Mouse (Mus musculus) CD4-positive naive resting alpha-beta T cell, adult 76 days (primary cell): ENCODE results near the gene Prlr. TPM values are rescaled to one million over a fixed set of nuclear protein-coding genes. Genes with fewer than 3 reads are reported as not detected.

Source experiments
- total RNA-seq: library from RNA; stranded (reverse); gene quantifications from one replicate; pipeline ENCODE4 v1.2.4, GENCODE M21; 2023

The Prlr gene
- total RNA-seq, result 1.2 TPM

GRCm38 (mm10) chr15:10177083-10177482 is at the start of gene Prlr:
Prlr (plus strand) TSS chr15:10177238.

GRCm38 (mm10) chr15:10325080-10325479 is 148.0 kb downstream of the Prlr start, which contains the start of gene Gm21973:
Gm21973 (plus strand) TSS chr15:10325380.

GRCm38 (mm10) chr15:10358039-10358948 is 181.3 kb downstream of the Prlr start, which contains the start of gene Agxt2:
Agxt2 (plus strand) TSS chr15:10358532.

Other genes with a start within 250 kb of the Prlr start
- gene Gm21973, start 148.1 kb downstream of the Prlr start, total RNA-seq, result not detected
- gene Agxt2, start 181.3 kb downstream of the Prlr start, total RNA-seq, result not detected